Mouse (Mus musculus): ENCODE results near the gene Ehbp1l1. TPM values are rescaled to one million over a fixed set of nuclear protein-coding genes. Genes with fewer than 3 reads are reported as not detected.
"Not testable (repeated sequence)": the region's sequence is repeated elsewhere in the genome, so short reads cannot be mapped to it uniquely, and the experiment has no call there.

The Ehbp1l1 gene
- polyA plus RNA-seq, 1 experiment: 45.1 TPM

DNA sequence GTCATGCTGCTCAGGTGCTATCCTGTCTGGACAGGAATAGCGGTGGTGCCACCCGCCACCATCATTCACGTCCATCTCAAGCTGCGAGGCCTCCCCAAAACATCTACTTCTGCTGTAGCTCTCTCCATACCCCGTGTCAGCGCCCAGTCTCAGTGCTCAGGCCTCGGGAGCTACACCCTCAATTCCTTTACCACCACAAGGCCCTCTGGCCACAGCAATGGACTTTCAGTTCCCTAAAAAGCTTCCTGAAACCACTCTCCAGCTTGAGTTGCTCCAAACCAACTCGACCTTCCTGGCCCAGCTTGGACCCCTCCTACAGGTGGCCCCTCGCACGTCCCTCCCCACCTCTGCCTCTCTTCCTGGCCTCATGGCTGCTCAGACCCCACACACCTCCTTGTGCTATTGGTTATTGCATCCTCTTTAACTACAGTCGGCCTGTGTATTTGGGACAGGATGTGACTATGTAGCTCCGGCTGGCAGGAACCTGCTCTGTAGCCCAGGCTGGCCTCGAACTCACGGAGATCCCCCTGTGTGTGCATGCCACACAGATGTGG, 14.1 kb downstream of the Ehbp1l1 start:
- no peak for DNase-seq (ENCODE audit: low read depth, low spot score)
- WGBS: 82% methylated on average over 14 of the region's 14 CpGs

DNA sequence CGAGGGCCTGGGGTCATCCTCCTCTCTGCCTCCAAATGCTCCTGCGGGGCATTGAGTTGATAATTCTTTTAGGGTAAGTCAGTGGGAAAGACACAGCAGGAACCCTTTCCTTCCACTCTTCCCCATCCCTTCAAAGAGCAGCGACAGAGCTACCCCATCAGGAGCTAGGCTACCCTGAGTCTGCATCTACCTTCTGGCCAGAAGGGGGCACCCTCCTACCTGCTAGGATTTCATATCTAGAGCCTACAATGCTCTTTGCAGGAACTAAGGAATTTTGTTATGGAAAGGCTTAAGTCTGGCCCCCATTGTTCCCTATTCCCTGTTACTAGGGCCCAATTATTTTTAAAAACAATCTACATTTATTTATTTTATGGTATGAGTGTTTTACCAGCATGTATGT, 14.9 kb downstream of the Ehbp1l1 start:
- WGBS: 25% methylated on average over 3 of the region's 3 CpGs
- DNase-seq (ENCODE audit: low read depth, low spot score): no peak

DNA sequence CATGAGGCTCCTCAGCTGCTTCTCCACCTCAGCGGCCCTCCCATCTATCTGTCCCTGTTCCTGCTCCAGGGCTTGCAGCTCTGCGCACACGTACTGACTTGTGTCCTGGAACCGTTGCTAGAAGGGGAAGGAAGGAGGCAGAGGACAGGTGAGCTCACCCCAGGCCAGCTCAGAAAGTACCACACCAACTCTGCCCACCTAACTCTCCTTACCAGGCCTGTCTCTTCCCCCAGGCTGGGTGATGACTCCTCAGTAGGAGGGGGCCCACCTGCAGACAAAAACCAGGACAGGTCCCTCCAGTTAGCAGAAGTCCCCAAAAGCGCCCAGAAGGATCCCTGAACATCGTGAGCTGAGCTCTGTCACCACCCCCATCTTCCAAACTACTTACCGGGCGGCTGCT, 15.5 kb downstream of the Ehbp1l1 start:
- WGBS: 89% methylated on average over 8 of the region's 8 CpGs
- no peak for DNase-seq (ENCODE audit: low read depth, low spot score)

DNA sequence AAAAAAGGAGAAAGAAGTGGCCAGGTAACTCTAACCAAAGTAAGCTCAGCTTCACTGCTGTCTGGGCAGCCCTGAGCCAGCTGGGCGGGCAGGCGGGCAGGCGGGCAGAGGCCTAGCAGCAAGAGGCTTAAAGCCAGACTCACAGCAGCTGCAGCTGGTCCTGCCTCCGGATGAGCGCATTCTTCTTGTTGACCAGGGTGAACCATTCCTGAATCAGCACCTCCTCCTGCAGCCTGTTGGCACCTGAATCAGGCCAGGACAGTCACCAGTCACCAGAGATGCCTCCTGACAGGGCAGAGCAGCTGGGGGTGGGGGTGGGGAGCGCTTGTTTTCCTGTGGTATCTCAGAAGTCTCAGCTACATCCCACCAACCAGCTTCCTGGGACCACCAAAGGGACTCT, 16.0 kb downstream of the Ehbp1l1 start:
- whole genome bisulfite sequencing: 95% methylated on average over 6 of the region's 6 CpGs
- DNase-seq (ENCODE audit: low read depth, low spot score): no peak

DNA sequence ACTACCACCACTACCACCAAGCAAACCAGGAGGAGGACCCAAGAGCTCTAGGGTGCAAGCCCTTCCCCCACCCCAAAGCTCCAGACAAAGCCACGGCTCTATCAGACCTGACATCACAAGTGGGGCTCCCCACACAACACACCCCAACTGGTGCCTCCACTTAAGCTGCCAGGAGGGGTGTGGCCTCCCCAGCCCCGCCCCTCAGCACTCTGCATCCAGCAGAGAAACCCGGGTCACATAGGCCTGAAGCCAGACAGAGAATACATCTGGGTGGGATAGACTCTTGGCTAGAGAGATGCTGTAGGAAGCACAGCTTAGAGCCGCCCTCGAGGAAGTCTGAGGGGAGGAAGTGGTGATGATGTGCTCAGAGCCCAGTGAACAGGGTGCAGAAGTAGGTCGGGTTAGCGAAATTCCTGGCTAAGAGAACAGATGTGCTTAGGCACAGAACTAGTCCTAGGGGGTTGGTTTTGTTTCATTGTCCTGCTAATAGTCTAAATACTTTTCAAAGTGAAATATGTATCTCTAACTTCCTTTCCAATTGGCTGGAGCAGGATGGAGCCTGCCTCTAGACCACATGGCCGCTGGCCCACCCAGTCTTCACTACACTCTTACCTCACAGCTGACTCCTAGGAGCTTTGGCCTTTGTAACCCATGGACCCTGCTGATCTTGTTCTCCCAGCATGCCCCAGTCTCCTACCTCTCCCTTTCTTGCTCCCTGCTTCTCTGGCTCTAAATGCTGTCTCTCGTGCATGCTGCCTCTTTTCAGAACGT, 21.1 kb downstream of the Ehbp1l1 start:
- DNase-seq (ENCODE audit: low read depth, low spot score): no peak
- WGBS: 45% methylated on average over 10 of the region's 10 CpGs

DNA sequence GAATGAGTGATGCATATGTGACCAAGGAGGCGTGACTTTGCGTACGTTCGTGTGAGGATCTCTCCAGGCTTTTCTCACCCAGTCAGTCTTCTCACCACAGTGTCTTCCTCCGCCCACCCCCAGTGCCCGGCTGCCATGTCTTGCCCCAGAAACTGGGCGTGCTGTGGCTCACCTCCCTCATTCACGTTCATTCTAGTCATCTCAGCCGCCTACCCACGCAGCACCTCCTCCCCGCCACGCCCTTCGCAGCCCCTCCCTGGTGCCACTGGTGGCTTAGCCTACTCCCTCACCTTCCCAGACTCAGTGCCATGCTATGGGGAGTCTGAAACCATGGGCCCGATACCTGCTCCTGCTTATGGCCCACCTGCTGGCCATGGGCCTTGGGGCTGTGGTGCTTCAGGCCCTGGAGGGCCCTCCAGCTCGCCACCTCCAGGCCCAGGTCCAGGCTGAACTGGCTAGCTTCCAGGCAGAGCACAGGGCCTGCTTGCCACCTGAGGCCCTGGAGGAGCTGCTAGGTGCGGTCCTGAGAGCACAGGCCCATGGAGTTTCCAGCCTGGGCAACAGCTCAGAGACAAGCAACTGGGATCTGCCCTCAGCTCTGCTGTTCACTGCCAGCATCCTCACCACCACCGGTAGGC, 21.8 kb downstream of the Ehbp1l1 start, which contains the start of gene Kcnk7:
Gene Kcnk7 (plus strand): TSS at position 205 of the 638 bp plus-strand sequence.
- WGBS: 36% methylated on average over 17 of the region's 17 CpGs
- no peak for DNase-seq (ENCODE audit: low read depth, low spot score)

DNA sequence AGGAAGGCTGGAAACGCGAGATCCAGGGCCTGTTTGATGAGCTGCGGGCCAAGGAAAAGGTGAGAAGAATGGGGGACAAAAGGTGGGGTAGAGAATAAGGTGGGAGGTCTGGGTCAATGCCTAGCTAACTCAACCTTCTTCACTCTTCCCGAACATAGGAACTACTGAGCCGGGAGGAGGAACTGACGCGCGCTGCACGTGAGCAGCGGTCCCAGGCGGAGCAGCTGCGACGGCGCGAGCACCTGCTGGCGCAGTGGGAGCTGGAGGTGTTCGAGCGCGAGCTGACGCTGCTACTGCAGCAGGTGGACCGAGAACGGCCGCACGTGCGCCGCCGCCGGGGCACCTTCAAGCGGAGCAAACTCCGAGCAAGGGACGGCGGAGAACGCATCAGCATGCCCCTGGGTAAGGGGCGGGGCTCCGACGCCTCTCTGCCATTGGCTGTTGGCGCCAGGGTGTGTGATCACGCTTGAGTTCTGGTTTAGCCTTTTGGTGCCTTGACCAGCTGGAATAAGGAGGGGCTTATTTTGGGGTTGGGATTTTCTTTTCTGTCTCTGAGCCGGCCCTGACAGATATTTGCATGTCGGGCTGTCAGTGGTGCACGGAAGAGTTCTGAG, 30.2 kb downstream of the Ehbp1l1 start:
- WGBS: 71% methylated on average over 41 of the region's 41 CpGs
- DNase-seq (ENCODE audit: low read depth, low spot score): no peak

DNA sequence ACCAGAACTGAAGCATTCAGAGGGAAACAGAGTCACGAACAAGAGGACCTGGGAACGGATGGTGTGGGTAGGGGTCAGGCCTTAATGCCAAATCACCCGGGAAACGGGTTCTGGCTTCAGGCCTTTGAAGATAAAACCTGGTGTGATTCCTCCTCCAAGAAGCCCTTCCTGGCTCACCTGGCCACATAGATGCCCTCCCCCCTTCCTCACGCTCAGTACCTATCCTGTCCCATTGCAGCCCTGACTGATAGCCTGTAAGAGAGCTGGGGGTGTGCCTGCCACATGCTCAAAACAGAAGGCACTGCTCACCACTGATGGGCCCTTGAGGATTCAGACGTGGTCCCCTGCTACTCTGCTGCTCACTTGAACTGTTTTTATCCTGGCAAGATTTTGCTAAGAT, 32.3 kb downstream of the Ehbp1l1 start:
- no peak for DNase-seq (ENCODE audit: low read depth, low spot score)
- 78% methylated on average over 6 of the region's 6 CpGs for WGBS

DNA sequence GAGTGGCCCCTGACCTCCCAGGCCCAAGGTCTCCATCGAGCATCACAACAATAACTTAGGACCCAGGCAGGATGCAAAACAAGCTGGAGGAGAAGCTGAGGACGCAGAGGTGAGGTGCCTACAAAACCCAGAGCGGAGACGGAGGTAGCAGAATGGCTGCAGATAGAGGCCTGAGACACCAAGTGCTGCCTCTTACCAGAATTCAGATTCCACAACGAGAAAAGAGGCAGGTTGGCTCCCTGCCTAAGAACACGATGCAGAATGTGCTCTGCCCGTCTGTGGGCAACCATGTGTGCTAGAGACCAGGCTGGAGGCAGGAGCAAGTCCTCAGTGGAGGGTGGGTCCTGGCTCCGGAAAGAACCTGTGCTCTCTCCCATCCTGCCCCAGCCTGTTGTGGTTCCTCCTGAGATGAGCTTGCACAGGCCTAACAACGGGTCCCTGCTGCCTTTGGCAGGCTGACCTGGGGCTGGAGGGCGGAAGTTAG, 33.2 kb downstream of the Ehbp1l1 start:
- no peak for DNase-seq (ENCODE audit: low read depth, low spot score)
- WGBS: 61% methylated on average over 10 of the region's 10 CpGs

DNA sequence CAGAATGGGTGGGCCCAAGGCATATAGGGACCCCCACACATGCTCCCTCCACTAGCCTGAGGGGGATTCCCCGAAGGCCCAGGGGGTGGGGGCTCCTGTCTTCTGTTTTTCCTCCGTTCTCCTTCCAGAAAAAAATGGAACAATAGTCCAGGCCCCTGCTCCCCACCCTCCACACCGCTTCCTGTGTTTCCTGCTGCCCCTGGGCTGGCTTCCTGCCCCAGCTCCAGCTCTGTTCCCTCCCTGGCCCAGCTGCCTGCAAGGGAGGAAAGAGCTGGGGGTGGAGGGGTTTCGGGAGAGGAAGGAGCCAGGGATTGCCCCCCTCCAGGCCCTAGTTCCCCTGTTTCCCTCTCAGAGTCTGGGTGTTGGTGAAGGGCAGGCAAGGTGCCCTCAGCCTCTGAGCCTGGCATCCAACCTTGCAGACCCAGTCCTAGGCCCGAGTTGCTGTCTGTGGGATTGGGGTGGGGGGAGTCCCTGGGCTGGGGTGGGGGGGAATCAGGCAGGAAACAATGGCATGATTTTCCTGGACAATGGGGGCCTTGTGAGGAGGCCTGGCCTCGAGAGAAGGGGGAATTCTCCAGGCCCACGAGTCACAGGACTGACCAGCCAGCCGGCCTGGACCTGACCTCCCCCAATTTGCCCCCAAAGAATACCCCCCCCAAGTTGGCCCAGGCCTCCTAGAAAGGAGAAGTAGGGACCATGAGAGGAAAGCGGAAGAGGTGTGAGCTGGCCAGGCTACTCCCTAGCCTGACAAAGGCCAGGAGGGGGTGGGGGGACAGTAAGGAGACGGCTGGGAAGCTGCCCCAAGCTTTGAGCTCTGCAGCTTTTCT, 33.8 kb downstream of the Ehbp1l1 start:
- WGBS: 63% methylated on average over 10 of the region's 10 CpGs
- DNase-seq (ENCODE audit: low read depth, low spot score): no peak

DNA sequence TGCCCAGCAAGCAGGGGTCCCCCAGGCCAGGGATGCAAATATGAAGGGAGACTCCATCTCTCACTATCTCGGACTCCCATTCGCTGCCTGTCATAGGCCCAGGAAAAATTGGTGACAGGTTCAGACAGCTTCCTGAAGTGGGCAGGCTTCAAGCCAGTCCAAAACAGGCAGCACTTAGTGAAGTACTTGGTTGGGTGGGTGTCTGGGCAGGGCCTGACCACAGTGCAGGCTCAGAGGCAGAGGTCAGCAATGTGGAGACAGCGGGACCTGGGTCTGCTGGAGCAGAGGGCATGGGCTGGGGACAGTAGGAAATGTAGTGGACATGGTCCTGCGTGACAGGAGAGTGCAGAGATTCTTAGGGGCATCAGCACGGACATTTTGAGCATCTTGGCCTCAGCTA, 34.5 kb downstream of the Ehbp1l1 start:
- DNase-seq (ENCODE audit: low read depth, low spot score): no peak
- WGBS: 64% methylated on average over 5 of the region's 5 CpGs

DNA sequence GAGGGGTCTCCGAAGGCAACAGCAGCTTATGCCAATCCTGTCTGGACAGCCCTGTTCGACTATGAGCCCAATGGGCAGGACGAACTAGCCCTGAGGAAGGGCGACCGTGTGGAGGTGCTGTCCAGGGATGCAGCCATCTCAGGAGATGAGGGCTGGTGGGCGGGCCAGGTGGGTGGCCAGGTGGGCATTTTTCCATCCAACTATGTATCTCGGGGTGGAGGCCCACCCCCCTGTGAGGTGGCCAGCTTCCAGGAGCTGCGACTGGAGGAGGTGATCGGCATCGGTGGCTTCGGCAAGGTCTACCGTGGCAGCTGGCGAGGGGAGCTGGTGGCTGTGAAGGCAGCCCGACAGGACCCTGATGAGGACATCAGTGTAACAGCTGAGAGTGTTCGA, 35.8 kb downstream of the Ehbp1l1 start:
- WGBS: 18% methylated on average over 15 of the region's 15 CpGs
- DNase-seq (ENCODE audit: low read depth, low spot score): no peak

DNA sequence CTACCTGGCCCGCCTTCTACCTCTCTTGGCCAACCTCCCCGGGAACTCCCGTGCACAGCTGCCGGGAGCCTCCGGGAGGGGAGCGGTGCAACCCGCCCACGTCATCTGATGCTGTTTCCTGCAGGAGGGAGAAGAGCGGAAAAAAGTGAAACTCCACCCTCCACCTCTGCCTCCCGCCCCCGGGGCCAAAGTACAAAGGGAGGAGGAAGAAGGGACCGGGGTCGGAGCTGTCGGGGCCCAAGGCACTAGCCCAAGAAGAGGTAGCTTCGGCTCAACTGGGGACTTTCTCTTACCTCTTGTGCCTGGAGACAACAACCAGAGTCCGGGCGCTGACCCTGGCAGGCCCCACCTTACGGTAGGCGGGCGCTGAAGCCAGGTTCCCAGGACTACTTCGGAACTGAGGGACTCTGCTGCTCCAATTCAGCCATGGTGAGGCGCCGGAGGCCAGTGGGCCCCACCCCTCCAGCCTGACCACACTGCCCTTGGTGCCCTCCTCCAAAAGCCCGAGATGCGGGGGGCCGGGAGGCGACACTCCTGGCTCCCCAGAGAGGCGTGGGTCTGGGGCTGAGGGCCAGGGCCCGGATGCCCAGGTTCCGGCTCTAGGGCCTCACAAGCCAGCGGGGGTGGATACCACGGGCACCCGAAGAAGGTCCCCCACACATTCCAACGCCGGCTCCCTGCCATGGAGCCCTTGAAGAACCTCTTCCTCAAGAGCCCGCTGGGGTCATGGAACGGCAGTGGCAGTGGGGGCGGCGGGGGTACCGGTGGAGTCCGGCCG, 36.4 kb downstream of the Ehbp1l1 start:
- peak; percentile 93 for DNase-seq (ENCODE audit: low read depth, low spot score)
- WGBS: 3% methylated on average over 42 of the region's 42 CpGs

DNA sequence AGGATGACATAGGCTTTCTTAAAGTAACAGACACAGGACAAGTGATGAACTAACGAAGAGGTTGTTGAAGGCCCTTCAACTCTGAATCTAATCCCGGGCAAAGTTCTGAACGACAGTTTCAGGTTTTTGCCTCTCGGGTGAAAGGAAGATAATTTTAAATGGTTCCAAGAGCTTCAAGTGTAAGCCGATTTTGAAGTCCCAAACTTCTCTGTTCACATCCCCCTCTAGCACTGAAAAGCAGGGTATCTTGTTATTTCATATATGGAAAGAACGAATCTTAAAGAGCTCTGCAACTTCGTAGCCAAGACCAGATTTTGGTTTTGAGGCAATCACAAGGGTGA, 37.1 kb downstream of the Ehbp1l1 start:
- no peak for DNase-seq (ENCODE audit: low read depth, low spot score)
- WGBS: under 1% methylated on average over 7 of the region's 7 CpGs

DNA sequence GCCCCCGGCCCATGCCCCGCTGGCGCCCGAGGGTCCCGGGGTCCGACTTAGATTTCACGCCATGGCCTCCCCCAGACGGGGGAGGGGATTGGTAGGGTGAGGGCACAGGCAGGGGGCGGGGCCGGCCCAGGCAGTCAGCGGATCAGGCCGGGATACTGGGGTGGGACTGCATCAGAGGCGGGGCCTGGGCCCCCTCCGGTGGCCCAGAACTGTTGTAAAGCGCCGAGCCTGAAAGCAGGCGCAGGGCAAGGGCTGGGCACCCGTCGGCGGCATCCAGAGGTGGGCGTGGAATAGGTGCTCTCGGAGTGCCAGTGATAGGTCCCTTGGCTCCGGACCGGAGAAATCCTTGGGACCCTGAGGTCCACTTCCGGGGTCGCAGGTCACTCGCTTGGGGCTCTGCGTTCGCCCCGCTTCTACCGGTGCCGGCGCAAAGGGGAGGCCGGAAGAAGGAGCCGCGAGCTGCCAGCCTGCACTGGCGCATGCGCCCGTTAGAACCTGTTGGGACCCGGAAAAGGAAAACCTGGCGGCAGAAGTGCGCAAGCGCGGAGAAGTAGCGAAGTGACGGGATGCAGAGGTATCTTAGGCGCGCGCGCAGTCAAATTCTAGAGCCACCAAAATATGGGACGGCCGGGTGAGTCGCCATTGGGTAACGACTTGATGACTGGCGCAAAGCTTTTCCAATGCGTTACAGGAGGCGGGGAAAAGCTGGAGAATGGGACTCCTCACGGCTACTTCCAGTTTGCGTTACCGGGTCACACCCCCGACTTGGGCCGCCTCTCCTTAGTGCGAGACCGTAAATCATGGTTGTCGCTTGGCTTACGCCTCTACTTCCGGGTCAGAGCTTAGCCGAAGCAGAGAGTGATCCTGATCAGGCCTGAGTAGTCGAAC, 37.7 kb downstream of the Ehbp1l1 start, which contains the start of the genes Map3k11 and Pcnx3:
Gene Map3k11 (plus strand): TSS at position 543 of the 888 bp plus-strand sequence.
Gene Pcnx3 (minus strand): TSS at position 709 of the 888 bp plus-strand sequence.
- peak; percentile 96 for DNase-seq (ENCODE audit: low read depth, low spot score)
- under 1% methylated on average over 68 of the region's 69 CpGs for WGBS

DNA sequence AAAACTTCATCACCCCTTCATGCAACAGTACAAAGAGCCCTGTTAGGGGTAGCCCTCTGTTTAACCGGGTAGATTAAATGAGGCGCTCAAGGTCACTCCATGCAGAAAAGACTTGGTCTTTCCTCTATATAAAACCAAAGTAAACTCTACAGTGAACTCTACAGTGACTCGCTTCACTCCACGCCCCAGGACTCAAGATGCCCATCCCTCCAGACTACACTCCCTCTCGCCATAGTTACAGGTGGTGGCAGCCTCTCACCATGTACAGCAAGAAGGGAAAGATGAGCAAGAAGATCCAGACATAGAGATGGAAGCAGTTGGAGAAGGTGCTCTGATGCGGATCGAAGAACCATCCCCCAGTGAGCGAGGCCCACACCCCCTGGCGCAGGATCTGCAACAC, 38.4 kb downstream of the Ehbp1l1 start:
- WGBS: 9% methylated on average over 9 of the region's 9 CpGs
- no peak for DNase-seq (ENCODE audit: low read depth, low spot score)

DNA sequence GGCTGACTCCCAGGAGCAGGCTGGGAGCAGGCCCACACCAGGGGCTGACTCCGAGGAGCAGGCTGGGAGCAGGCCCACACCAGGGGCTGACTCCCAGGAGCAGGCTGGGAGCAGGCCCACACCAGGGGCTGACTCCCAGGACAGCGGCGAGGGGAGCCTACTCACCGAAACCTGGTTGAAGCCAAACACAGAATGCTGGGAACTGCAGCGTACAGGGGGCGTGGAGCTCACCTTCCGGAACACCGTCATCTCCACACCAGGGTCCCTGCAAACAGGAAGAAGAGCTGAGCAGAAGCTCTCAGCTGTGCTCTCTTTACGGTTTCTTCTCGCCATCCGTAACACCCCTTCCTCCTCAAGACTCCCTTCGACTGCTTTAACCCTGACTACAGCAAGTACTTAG, 39.2 kb downstream of the Ehbp1l1 start:
- DNase-seq (ENCODE audit: low read depth, low spot score): not testable (repeated sequence)
- WGBS: 93% methylated on average over 12 of the region's 12 CpGs

DNA sequence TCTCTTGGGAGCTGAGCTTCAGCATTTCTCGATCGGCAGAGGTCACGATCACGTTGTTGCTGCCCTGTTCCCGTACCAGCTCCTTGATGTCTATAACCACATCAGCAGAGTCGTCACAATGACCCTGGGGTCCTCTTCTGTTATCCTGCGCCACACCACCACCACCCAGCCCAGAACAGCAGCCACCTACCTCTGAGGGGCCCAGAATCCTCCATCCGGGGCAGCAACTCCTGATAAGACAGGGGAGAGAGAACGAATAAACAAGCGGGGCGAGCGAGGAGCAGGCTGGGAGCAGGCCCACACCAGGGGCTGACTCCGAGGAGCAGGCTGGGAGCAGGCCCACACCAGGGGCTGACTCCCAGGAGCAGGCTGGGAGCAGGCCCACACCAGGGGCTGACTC, 39.7 kb downstream of the Ehbp1l1 start:
- DNase-seq (ENCODE audit: low read depth, low spot score): no peak
- WGBS: 90% methylated on average over 13 of the region's 13 CpGs

Measured in large intestine, adult 2 months (tissue).